Mouse (Mus musculus): ENCODE measurements around the gene Trip12. TPM values are rescaled to one million over a fixed set of nuclear protein-coding genes. Genes with fewer than 3 reads are reported as not detected.

Gene Trip12
- polyA plus RNA-seq (2012; rRNA removed): 2.6 and 8.7 TPM in 2 replicates

DNA sequence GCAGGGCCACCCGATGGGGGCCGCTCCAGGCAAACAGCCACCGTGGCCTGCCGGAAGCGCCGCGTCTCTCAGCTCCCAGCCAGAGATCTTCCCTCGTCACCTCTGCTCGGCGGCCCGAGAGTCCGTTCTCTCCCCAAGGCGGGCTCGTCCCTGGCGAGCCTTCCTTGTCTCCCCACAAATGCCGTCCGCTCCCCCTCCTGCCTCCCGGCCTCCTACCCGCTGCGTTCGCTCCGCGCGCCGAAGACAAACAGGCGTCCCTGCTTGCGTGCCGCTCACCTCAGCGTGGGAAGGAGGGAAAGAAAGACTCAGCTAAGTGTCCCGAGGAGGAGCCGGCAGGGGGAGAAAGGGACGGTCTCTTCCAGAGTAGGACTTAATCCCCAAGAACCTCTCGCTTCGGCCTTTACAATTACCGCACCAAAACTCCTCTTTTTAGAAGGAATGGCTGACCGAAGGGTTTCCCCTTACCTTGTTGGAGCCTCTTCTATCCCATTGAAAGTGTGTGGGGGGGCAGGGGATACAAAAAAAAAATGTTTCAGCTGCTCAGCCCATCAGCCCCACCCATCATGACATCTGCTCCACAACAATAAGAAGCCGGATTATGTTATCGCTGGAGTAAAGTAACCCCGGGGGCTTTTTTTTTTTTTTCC, at the start of gene Trip12:
Gene Trip12, minus strand, starts transcription at position 499 of the 647 bp plus-strand sequence.
- Histone ChIP-seq H3K4me3 (ENCODE audit: low read depth, low read length) (peak within 1 kb of the TSS; percentile 95), H3K4me1 (ENCODE audit: control insufficient read depth, insufficient read depth, insufficient read length, low read length) (no peaks in the 10 kb centered on the region), H3K36me3 (ENCODE audit: control insufficient read depth, insufficient read depth, low read length) (no peaks in the 10 kb centered on the region; the same call in 1 of the 2 replicates), H3K27me3 (ENCODE audit: control insufficient read depth, insufficient read depth, low read length) (no peaks in the 10 kb centered on the region), H3K27ac (ENCODE audit: insufficient read depth, low read depth, low read length) (peak within 1 kb of the TSS; percentile 92)
- under 1% methylated on average over 39 of the region's 39 CpGs for WGBS
- TF ChIP-seq POLR2A (IDR thresholded peaks at IDR 0.05; ENCODE audit: low read depth, low read length) (no peak; the same call in 1 of the 2 replicates), CTCF (IDR thresholded peaks at IDR 0.05; ENCODE audit: extremely low read depth, insufficient read length, insufficient replicate concordance, low read depth, low read length) (peak; percentile 17; the same call in 1 of the 2 replicates)

DNA sequence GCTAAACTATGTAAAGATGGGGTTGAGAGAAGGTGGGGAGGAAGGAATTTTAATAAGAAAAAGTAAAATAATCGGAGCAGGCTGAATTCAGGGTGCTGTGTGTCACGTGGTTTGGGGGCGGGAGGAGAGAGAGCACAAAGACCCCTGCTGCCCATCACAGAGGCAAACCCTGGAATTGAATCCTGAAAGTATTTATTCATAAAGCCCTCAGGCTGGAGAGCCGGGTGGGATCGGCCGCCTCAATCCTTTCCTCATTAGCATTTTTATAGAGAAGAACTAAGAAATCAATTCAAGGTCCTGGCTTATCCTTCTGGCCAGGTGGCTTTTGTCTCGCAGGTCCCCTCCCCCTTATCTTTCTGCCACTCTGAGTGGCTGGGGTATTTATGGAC, 49.7 kb upstream of the Trip12 start:
- WGBS: 59% methylated on average over 7 of the region's 7 CpGs
- no peaks in the 10 kb centered on the region for H3K36me3 ChIP-seq (ENCODE audit: control insufficient read depth, insufficient read depth, low read length)
- no peaks in the 10 kb centered on the region for H3K27me3 ChIP-seq (ENCODE audit: control insufficient read depth, insufficient read depth, low read length)
- H3K27ac ChIP-seq (ENCODE audit: insufficient read depth, low read depth, low read length): no peak overlapping the region
- TF ChIP-seq CTCF (IDR thresholded peaks at IDR 0.05; ENCODE audit: extremely low read depth, insufficient read length, insufficient replicate concordance, low read depth, low read length) (no peak), POLR2A (IDR thresholded peaks at IDR 0.05; ENCODE audit: low read depth, low read length) (no peak)
- H3K4me1 ChIP-seq (ENCODE audit: control insufficient read depth, insufficient read depth, insufficient read length, low read length): no peaks in the 10 kb centered on the region
- no peak overlapping the region for H3K4me3 ChIP-seq (ENCODE audit: low read depth, low read length)

DNA sequence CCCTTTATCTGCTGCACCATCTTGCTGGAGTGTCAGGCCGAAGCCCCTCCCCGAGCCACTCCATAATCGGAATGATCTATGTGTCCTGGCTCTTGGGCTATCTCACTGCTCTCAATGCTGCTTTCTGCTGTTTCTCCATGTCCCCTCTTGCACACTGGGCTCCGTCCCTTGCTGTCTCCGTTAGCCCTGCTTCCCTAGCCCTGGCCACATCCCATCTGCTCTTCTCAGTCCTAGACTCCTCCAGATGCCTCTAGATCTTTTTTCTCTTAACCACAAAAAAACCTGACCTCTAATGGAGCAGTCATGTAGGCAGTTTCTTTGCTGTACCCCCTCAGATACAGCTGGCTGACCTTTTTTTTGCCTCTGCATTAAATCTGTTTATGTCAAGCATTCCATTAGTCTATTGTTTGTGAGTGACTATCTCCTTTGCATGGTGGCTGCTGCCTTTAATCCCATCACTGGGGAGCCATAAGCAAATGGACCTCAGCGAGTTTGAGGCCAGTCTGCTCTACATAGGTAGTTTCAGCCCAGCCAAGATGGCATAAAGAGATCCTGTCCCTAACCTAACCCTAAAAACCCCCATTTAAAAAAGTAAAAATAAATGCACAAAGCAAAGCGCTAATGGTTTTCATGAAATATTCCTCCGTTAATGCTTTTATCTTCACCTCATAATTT, 49.2 kb upstream of the Trip12 start:
- WGBS: 66% methylated on average over 8 of the region's 8 CpGs
- Histone ChIP-seq H3K27me3 (ENCODE audit: control insufficient read depth, insufficient read depth, low read length) (no peaks in the 10 kb centered on the region), H3K4me1 (ENCODE audit: control insufficient read depth, insufficient read depth, insufficient read length, low read length) (no peaks in the 10 kb centered on the region), H3K36me3 (ENCODE audit: control insufficient read depth, insufficient read depth, low read length) (no peaks in the 10 kb centered on the region), H3K4me3 (ENCODE audit: low read depth, low read length) (no peak overlapping the region), H3K27ac (ENCODE audit: insufficient read depth, low read depth, low read length) (no peak overlapping the region)
- no peak for TF ChIP-seq POLR2A (IDR thresholded peaks at IDR 0.05; ENCODE audit: low read depth, low read length)
- no peak for TF ChIP-seq CTCF (IDR thresholded peaks at IDR 0.05; ENCODE audit: extremely low read depth, insufficient read length, insufficient replicate concordance, low read depth, low read length)

DNA sequence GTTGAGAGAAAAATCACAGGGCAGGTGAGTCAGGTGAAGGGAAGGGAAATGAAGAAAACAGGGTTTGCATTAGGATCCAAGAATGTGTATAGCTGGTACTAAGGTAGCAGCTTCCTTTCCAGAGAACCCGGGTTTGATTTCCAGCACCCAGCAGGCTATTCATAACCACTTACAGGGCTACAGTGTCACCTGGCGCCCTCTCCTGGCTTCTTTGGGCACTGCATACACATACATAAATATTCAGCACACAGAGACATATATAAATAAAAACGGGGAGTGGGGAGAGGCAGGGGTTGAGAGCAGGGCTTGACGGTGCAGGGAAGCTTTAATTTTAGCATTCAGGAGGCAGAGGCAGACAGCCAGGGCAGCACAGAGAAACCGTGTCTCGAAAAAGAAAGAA, 45.6 kb upstream of the Trip12 start:
- no peaks in the 10 kb centered on the region for H3K4me1 ChIP-seq (ENCODE audit: control insufficient read depth, insufficient read depth, insufficient read length, low read length)
- no peaks in the 10 kb centered on the region for H3K36me3 ChIP-seq (ENCODE audit: control insufficient read depth, insufficient read depth, low read length)
- no peaks in the 10 kb centered on the region for H3K27me3 ChIP-seq (ENCODE audit: control insufficient read depth, insufficient read depth, low read length)
- peak; percentile 50; the same call in 1 of the 2 replicates for TF ChIP-seq CTCF (IDR thresholded peaks at IDR 0.05; ENCODE audit: extremely low read depth, insufficient read length, insufficient replicate concordance, low read depth, low read length)
- TF ChIP-seq POLR2A (IDR thresholded peaks at IDR 0.05; ENCODE audit: low read depth, low read length): no peak
- H3K27ac ChIP-seq (ENCODE audit: insufficient read depth, low read depth, low read length): no peak overlapping the region
- no peak overlapping the region for H3K4me3 ChIP-seq (ENCODE audit: low read depth, low read length)
- 86% methylated on average over 6 of the region's 6 CpGs for WGBS

DNA sequence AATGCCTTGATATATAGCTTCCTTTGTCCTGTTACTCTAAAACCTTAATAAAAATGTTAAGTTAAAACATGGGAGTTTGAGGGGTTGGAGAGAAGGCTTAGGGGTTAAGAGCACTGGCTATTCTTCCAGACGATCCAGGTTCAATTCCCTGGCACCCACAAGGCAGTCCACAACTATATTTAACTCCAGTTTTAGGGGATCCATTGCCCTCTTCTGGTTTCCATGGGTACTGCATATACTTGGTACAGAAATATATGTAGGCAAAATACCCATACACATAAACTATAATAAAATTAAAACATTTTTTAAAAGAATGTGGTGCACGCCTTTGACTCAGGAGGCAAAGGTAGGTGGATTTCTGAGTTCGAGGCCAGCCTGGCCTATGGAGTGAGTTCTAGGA, 44.9 kb upstream of the Trip12 start:
- no peak overlapping the region for H3K27ac ChIP-seq (ENCODE audit: insufficient read depth, low read depth, low read length)
- no peak overlapping the region for H3K4me3 ChIP-seq (ENCODE audit: low read depth, low read length)
- 78% methylated on average over 3 of the region's 3 CpGs for WGBS
- no peaks in the 10 kb centered on the region for H3K4me1 ChIP-seq (ENCODE audit: control insufficient read depth, insufficient read depth, insufficient read length, low read length)
- TF ChIP-seq POLR2A (IDR thresholded peaks at IDR 0.05; ENCODE audit: low read depth, low read length) (no peak), CTCF (IDR thresholded peaks at IDR 0.05; ENCODE audit: extremely low read depth, insufficient read length, insufficient replicate concordance, low read depth, low read length) (no peak)
- H3K27me3 ChIP-seq (ENCODE audit: control insufficient read depth, insufficient read depth, low read length): no peaks in the 10 kb centered on the region
- H3K36me3 ChIP-seq (ENCODE audit: control insufficient read depth, insufficient read depth, low read length): no peaks in the 10 kb centered on the region

DNA sequence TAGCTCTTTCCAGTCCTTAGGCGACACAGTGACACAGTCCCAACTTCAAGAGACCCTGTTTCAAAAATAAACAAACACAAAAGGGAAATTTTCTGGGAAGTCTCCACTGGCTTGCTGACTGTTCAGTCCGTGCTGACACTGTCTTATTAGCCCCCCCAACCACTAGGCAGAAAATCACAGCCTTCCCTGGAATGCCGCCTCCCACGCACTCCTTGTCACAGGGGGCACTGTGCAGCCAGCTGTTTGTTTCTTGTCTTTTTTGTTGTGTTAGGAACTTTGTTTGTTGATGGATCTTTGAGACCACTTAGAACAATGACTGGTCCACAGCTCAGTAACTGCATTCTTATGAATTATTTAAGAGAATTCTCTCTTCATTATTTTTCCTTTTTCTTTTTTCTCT, 43.6 kb upstream of the Trip12 start:
- H3K4me1 ChIP-seq (ENCODE audit: control insufficient read depth, insufficient read depth, insufficient read length, low read length): no peaks in the 10 kb centered on the region
- TF ChIP-seq POLR2A (IDR thresholded peaks at IDR 0.05; ENCODE audit: low read depth, low read length) (no peak), CTCF (IDR thresholded peaks at IDR 0.05; ENCODE audit: extremely low read depth, insufficient read length, insufficient replicate concordance, low read depth, low read length) (no peak)
- 74% methylated on average over 4 of the region's 4 CpGs for WGBS
- no peaks in the 10 kb centered on the region for H3K36me3 ChIP-seq (ENCODE audit: control insufficient read depth, insufficient read depth, low read length)
- no peaks in the 10 kb centered on the region for H3K27me3 ChIP-seq (ENCODE audit: control insufficient read depth, insufficient read depth, low read length)
- H3K4me3 ChIP-seq (ENCODE audit: low read depth, low read length): no peak overlapping the region
- no peak overlapping the region for H3K27ac ChIP-seq (ENCODE audit: insufficient read depth, low read depth, low read length)

DNA sequence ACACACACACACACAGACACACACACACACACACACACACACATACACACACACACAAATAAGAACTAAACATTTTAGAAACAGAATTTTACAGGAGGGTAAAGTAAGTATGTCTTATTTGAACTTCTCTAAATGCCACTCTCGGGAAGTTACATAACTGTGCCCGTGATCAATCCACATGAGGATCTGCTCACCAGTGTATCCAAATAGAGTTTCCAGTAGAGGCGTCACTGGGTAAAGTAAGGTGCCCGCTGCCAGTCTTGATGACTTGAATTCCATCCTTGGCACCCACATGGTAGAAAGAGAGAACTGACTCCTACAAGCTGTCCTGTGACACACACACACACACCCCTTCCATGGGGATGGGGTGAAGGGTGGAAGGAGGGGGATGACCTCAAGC, 42.6 kb upstream of the Trip12 start:
- no peak overlapping the region for H3K4me3 ChIP-seq (ENCODE audit: low read depth, low read length)
- no peak for TF ChIP-seq POLR2A (IDR thresholded peaks at IDR 0.05; ENCODE audit: low read depth, low read length)
- WGBS: 88% methylated on average over 4 of the region's 4 CpGs
- no peaks in the 10 kb centered on the region for H3K4me1 ChIP-seq (ENCODE audit: control insufficient read depth, insufficient read depth, insufficient read length, low read length)
- no peak overlapping the region for H3K27ac ChIP-seq (ENCODE audit: insufficient read depth, low read depth, low read length)
- H3K36me3 ChIP-seq (ENCODE audit: control insufficient read depth, insufficient read depth, low read length): no peaks in the 10 kb centered on the region
- no peaks in the 10 kb centered on the region for H3K27me3 ChIP-seq (ENCODE audit: control insufficient read depth, insufficient read depth, low read length)

Data from small intestine, adult 2 months (tissue).